Mouse (Mus musculus) heart, postnatal 0 days (tissue): ENCODE results near the gene Pitpnm2.

Experiments
- CTCF ChIP-seq: IDR thresholded peaks from 2 replicates; pipeline ENCODE4 v1.5.1; 2016; ENCODE audit warnings: antibody characterized with exemption, control low read depth, low read depth
- EP300 ChIP-seq: IDR thresholded peaks from 2 replicates; pipeline ENCODE4 v1.6.1; 2016; ENCODE audit warnings: antibody characterized with exemption, low read depth

- TF ChIP-seq CTCF (no peak), EP300 (no peak)
Measured at GRCm38 (mm10) chr5:124163445-124163844, 86.1 kb downstream of the Pitpnm2 start.
